Mouse (Mus musculus) limb, embryonic 13.5 days (tissue): ENCODE results near the gene Retreg1. TPM values are rescaled to one million over a fixed set of nuclear protein-coding genes. Genes with fewer than 3 reads are reported as not detected.
"Not testable (repeated sequence)": the region's sequence is repeated elsewhere in the genome, so short reads cannot be mapped to it uniquely, and the experiment has no call there.

Experiments used
- ATAC-seq: fragments of 200-750 bp; cut with Nextera tagmentation; 2 replicates; pipeline ENCODE4 v1.8.0; 2017; ENCODE audit warnings: low read depth, moderate number of reproducible peaks, moderate TSS enrichment; ENCODE audit not compliant: low FRiP score
- H3K27ac ChIP-seq: fragments of 300-500 bp; sonication (generic); 2 replicates; pipeline ENCODE4 v1.5.1; 2015; ENCODE audit warnings: inconsistent platforms, mild to moderate bottlenecking, moderate library complexity
- H3K27me3 ChIP-seq: fragments of 300-500 bp; sonication (generic); 2 replicates; pipeline ENCODE4 v1.6.1; 2015; ENCODE audit warnings: mild to moderate bottlenecking, inconsistent platforms
- H3K36me3 ChIP-seq: fragments of 300-500 bp; sonication (generic); 2 replicates; pipeline ENCODE4 v1.6.1; 2015; ENCODE audit warnings: inconsistent platforms, mild to moderate bottlenecking, moderate library complexity
- H3K4me1 ChIP-seq: fragments of 300-500 bp; sonication (generic); 2 replicates; pipeline ENCODE4 v1.6.1; 2015; ENCODE audit warnings: inconsistent platforms
- H3K4me2 ChIP-seq: fragments of 300-500 bp; sonication (generic); replicated peaks from 2 replicates; pipeline ENCODE4 v1.6.1; 2015; ENCODE audit warnings: inconsistent platforms, mild to moderate bottlenecking, moderate library complexity
- H3K4me3 ChIP-seq: fragments of 300-500 bp; sonication (generic); 2 replicates; pipeline ENCODE4 v1.5.1; 2015; ENCODE audit warnings: moderate library complexity, mild to moderate bottlenecking, inconsistent platforms
- H3K9ac ChIP-seq: fragments of 300-500 bp; sonication (generic); 2 replicates; pipeline ENCODE4 v1.6.1; 2015; ENCODE audit warnings: mild to moderate bottlenecking, inconsistent platforms
- H3K9me3 ChIP-seq: fragments of 300-500 bp; sonication (generic); 2 replicates; pipeline ENCODE4 v1.6.1; 2016; ENCODE audit warnings: inconsistent platforms
- WGBS: fragments of 180-500 bp; shearing (Covaris S2); methylation state at CpG from one replicate; pipeline ENCODE4 v1.1.7; 2015; 5-methylcytosine and 5-hydroxymethylcytosine counted together
- polyA plus RNA-seq: library from polyadenylated mRNA; unstranded; fragments of >200 nt; fragmentation: Nextera tagmentation; extraction: Ambion mirVana; gene quantifications from 2 replicates; pipeline ENCODE4 v1.2.1, GENCODE M21; 2015

Gene Retreg1
- polyA plus RNA-seq, 1 experiment from 2014 or later, result 3.3 TPM

DNA sequence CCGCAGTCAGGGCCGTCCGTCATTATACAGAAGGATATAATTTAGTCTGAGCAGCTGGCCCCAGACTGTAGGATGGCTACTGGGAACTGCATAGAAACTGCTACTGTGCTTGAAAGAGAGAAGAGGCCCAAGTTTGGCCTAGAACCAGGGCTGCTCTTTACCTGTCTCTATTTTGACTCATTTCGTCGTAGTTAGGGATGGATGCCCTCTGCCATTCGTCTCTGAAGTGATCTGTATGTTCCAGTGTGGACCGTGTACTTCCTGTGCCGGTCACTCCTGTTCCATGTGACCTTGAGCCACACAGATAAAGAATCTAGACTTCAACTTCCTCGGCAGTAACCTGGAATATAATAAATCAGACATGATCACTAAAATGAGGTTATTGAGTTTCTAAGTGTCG lies 114.7 kb downstream of the Retreg1 start:
- Histone ChIP-seq H3K27ac (no peak overlapping the region), H3K27me3 (peaks cover 4% of the 10 kb centered on the region; the same call in 1 of the 2 replicates), H3K4me2 (no peak overlapping the region), H3K9me3 (no peaks in the 10 kb centered on the region), H3K9ac (no peak overlapping the region), H3K36me3 (no peaks in the 10 kb centered on the region), H3K4me1 (peaks cover 23% of the 10 kb centered on the region), H3K4me3 (no peak overlapping the region)
- ATAC-seq, result no peak
- 79% methylated on average over 10 of the region's 10 CpGs for WGBS

GRCm38 (mm10) chr15:25959375-25959774 lies 116.4 kb downstream of the Retreg1 start:
- peak; percentile 86 for ATAC-seq
- H3K4me3 ChIP-seq, result no peak overlapping the region
- H3K27ac ChIP-seq, result no peak overlapping the region
- H3K4me1 ChIP-seq, result peaks cover 23% of the 10 kb centered on the region
- H3K9ac ChIP-seq, result no peak overlapping the region
- 37% methylated on average over 5 of the region's 5 CpGs for WGBS
- H3K9me3 ChIP-seq, result no peaks in the 10 kb centered on the region
- no peak overlapping the region for H3K4me2 ChIP-seq
- H3K27me3 ChIP-seq, result peaks cover 3% of the 10 kb centered on the region; the same call in 1 of the 2 replicates
- H3K36me3 ChIP-seq, result no peaks in the 10 kb centered on the region

- Histone ChIP-seq H3K4me2 (no peak overlapping the region), H3K4me1 (peaks cover 15% of the 10 kb centered on the region), H3K9ac (no peak overlapping the region), H3K4me3 (no peak overlapping the region), H3K9me3 (no peaks in the 10 kb centered on the region), H3K36me3 (no peaks in the 10 kb centered on the region), H3K27ac (no peak overlapping the region), H3K27me3 (no peaks in the 10 kb centered on the region; the same call in 1 of the 2 replicates)
- ATAC-seq, result no peak
- 85% methylated on average over 5 of the region's 5 CpGs for WGBS
Measured at GRCm38 (mm10) chr15:25960231-25960630, 117.3 kb downstream of the Retreg1 start.

DNA sequence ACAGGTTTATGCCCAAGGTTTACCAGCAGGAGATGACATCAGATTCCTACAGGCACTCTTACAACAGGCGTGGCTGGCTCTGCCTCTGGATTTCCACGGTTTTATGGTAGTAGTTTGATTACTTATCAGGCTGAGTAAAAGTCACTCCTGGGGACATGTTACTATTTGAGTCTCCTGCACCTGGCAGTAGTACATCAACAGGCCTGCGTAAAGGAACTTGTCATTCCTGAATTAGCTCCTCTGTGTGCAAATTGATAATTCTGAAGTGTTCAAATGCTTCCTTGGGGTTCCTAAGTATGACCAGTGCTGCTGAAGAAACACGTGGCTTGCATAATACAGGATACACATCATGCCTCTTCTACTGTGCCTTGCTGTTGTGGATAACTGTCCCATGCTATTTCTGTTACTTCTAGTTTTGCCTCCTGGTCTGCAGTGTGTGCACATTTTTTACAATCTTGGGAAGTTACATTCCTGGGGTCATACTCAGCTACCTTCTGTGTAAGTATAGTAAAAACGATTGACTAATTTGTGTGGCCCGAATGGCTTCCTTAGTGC lies 123.3 kb downstream of the Retreg1 start:
- WGBS, result 61% methylated on average over 6 of the region's 6 CpGs
- H3K27me3 ChIP-seq, result no peaks in the 10 kb centered on the region
- no peak overlapping the region for H3K4me2 ChIP-seq
- no peak overlapping the region for H3K9ac ChIP-seq
- no peaks in the 10 kb centered on the region for H3K4me1 ChIP-seq
- no peak for ATAC-seq
- no peaks in the 10 kb centered on the region for H3K9me3 ChIP-seq
- no peaks in the 10 kb centered on the region for H3K36me3 ChIP-seq
- no peak overlapping the region for H3K4me3 ChIP-seq
- no peak overlapping the region for H3K27ac ChIP-seq

GRCm38 (mm10) chr15:25971596-25971995 lies 128.6 kb downstream of the Retreg1 start:
- Histone ChIP-seq H3K9me3 (no peaks in the 10 kb centered on the region), H3K27ac (no peak overlapping the region), H3K27me3 (no peaks in the 10 kb centered on the region), H3K36me3 (no peaks in the 10 kb centered on the region), H3K4me2 (no peak overlapping the region), H3K4me3 (no peak overlapping the region), H3K4me1 (no peaks in the 10 kb centered on the region), H3K9ac (no peak overlapping the region)
- ATAC-seq, result no peak
- 84% methylated on average over 9 of the region's 9 CpGs for WGBS

- 88% methylated on average over 5 of the region's 5 CpGs for WGBS
- no peak overlapping the region for H3K9ac ChIP-seq
Measured at GRCm38 (mm10) chr15:25972758-25973157, 129.8 kb downstream of the Retreg1 start.

DNA sequence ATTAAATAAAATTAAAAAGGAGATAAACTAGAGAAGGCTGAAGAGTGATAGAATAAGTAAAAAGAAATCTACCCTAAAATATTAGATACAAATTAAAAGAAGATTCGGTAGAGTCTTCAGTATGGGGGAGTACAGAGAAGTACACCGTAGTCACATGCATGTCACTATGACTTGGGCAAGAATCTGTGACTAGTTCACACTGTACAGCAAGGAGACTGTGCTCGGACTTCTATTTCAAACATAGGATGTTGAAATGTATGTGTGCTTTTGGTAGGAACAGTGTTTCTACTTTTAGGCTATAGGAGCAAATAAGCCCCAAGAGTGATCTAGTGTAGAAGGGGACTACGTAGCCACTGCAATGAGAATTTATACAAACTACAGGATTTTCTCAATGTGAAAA lies 131.4 kb downstream of the Retreg1 start:
- Histone ChIP-seq H3K4me3 (no peak overlapping the region), H3K9ac (no peak overlapping the region), H3K4me1 (no peaks in the 10 kb centered on the region), H3K36me3 (no peaks in the 10 kb centered on the region), H3K9me3 (no peaks in the 10 kb centered on the region), H3K27ac (no peak overlapping the region), H3K4me2 (no peak overlapping the region), H3K27me3 (no peaks in the 10 kb centered on the region)
- 83% methylated on average over 4 of the region's 4 CpGs for WGBS
- ATAC-seq, result no peak

More at GRCm38 (mm10) chr15:25972758-25973157, 129.8 kb downstream of the Retreg1 start:
- Histone ChIP-seq H3K27ac (no peak overlapping the region), H3K36me3 (no peaks in the 10 kb centered on the region), H3K4me1 (no peaks in the 10 kb centered on the region), H3K9me3 (no peaks in the 10 kb centered on the region), H3K4me2 (no peak overlapping the region), H3K4me3 (no peak overlapping the region), H3K27me3 (no peaks in the 10 kb centered on the region)
- no peak for ATAC-seq

GRCm38 (mm10) chr15:25975810-25976209 lies 132.8 kb downstream of the Retreg1 start:
- no peaks in the 10 kb centered on the region for H3K27me3 ChIP-seq
- no peak overlapping the region for H3K4me2 ChIP-seq
- no peak overlapping the region for H3K4me3 ChIP-seq
- no peak overlapping the region for H3K9ac ChIP-seq
- no peaks in the 10 kb centered on the region for H3K4me1 ChIP-seq
- no peaks in the 10 kb centered on the region for H3K9me3 ChIP-seq
- no peak for ATAC-seq
- H3K27ac ChIP-seq, result no peak overlapping the region
- 91% methylated on average over 6 of the region's 6 CpGs for WGBS
- H3K36me3 ChIP-seq, result no peaks in the 10 kb centered on the region

- peaks cover 15% of the 10 kb centered on the region for H3K36me3 ChIP-seq
- H3K4me1 ChIP-seq, result peaks cover 16% of the 10 kb centered on the region
- H3K4me3 ChIP-seq, result peak overlapping the region; percentile 76
- peak overlapping the region; percentile 84 for H3K4me2 ChIP-seq
- peak overlapping the region; percentile 71 for H3K9ac ChIP-seq
- not testable (repeated sequence) for H3K27me3 ChIP-seq, H3K9me3 ChIP-seq
- 15% methylated on average over 6 of the region's 6 CpGs for WGBS
- peak; percentile 10; the same call in 1 of the 2 replicates for ATAC-seq
- peak overlapping the region; percentile 92 for H3K27ac ChIP-seq
Measured at GRCm38 (mm10) chr15:25983614-25984013, 140.6 kb downstream of the Retreg1 start.

- Histone ChIP-seq H3K9me3 (no peaks in the 10 kb centered on the region), H3K36me3 (peaks cover 19% of the 10 kb centered on the region), H3K27me3 (no peaks in the 10 kb centered on the region), H3K27ac (peak within 1 kb of the TSS; percentile 92), H3K4me3 (peak within 1 kb of the TSS; percentile 76), H3K4me2 (peak within 1 kb of the TSS; percentile 84), H3K4me1 (peaks cover 16% of the 10 kb centered on the region), H3K9ac (peak within 1 kb of the TSS; percentile 93)
- WGBS, result under 1% methylated on average over 57 of the region's 57 CpGs
- peak; percentile 98 for ATAC-seq
Measured at GRCm38 (mm10) chr15:25984067-25984733, 141.2 kb downstream of the Retreg1 start, which contains the start of gene Zfp622. TSS of gene Zfp622 (plus strand) at chr15:25984366.

DNA sequence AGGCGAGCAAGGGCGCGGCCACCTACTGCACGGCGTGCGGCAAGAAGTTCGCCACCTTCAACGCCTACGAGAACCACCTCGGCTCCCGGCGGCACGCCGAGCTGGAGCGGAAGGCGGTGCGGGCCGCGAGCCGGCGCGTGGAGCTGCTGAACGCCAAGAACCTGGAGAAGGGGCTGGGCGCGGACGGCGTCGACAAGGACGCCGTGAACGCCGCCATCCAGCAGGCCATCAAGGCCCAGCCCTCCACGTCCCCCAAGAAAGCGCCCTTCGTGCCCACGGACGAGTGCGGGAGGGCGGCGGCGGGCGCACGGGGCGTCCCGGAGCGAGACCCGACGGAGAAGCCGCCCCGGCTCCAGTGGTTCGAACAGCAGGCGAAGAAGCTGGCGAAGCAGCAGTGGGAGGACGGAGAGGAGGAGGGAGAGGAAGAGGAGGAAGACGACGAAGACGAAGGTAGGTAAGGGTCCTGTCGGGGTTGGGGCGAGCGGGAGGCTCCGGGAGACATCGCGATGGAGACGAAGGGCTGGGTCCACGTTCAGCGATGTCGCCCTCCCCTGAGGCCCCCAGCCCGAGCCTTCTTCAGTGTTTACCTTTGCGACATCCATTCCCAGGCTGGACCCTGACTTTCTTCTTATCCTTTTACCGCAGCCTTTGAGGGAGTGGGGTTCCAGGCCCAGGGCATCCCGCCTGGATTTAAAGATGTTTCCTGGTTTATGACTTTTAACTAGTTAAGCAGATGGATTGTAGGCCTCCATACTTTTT lies 141.9 kb downstream of the Retreg1 start:
- peak overlapping the region; percentile 84 for H3K4me2 ChIP-seq
- peaks cover 16% of the 10 kb centered on the region for H3K4me1 ChIP-seq
- no peaks in the 10 kb centered on the region for H3K27me3 ChIP-seq
- H3K36me3 ChIP-seq, result peaks cover 24% of the 10 kb centered on the region
- H3K9me3 ChIP-seq, result no peaks in the 10 kb centered on the region
- peak overlapping the region; percentile 76 for H3K4me3 ChIP-seq
- ATAC-seq, result no peak
- WGBS, result under 1% methylated on average over 69 of the region's 71 CpGs
- peak overlapping the region; percentile 93 for H3K9ac ChIP-seq
- H3K27ac ChIP-seq, result peak overlapping the region; percentile 92

DNA sequence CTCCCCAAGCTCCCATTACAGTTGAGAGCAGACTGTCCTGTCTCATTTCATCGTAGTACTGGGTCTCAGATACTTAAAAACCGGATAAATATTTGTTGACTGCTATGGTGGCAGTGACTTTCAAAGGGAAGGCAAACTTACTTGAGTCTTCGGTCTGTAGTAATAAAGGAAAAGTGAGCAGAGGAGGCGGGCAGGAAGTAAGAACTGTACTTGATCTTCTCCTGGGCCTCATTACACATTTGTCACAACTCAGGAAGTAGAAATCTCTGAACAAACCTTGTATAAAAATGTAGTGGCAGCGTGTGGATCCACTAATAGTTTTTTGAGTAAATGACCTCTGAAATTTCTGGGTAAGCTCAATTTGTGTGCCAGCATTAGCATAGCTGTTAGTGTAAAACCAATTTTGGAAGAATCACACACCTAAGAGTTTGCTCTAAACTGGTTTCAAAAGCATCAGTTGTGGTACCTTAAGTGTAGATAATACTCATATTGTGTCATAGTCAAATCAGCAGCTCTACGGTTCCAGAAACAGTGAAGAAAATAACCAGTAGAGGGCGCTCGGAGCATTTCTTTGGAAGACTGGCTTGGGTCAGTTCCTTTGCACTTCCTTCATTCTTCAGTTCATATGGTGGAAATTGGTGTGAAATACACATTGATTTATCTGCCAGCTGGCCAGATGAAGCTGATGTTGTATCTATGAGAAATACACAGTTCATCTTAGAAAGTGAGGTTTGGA lies 150.2 kb downstream of the Retreg1 start:
- Histone ChIP-seq H3K27me3 (no peaks in the 10 kb centered on the region), H3K4me2 (no peak overlapping the region), H3K9me3 (no peaks in the 10 kb centered on the region), H3K36me3 (peaks cover 66% of the 10 kb centered on the region), H3K27ac (no peak overlapping the region), H3K9ac (no peak overlapping the region), H3K4me1 (no peaks in the 10 kb centered on the region), H3K4me3 (no peak overlapping the region)
- no peak for ATAC-seq
- 61% methylated on average over 8 of the region's 8 CpGs for WGBS
